Mouse (Mus musculus) 416B (cell line): ENCODE measurements around the gene Scrg1.
"Not testable (repeated sequence)": the region's sequence is repeated elsewhere in the genome, so short reads cannot be mapped to it uniquely, and the experiment has no call there.

ENCODE experiments used
- DNase-seq: peaks from one replicate; pipeline ENCODE4 v3.0.0; 2011; ENCODE audit warnings: low read depth

Gene Scrg1

DNA sequence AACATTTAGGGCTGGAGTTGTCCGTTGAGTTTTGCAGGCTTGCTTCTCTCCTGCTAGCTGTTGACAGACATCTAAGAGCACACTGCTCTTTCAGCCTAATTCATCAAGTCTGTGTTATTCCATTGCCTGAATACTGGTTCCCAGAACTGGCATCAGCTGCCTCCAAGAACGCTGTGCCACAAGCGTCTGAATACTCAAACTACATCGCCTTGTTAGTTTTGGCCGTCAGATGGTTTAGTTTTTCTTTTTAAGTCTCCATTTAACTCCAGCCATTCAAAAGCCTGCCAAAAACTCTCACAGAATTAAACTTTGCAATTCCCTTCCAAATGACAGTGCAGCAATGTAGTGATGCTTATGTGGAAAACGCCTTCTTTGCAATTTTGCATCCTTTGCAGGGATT, 1.4 kb downstream of the Scrg1 start:
- DNase-seq: no peak

- no peak for DNase-seq
Observed at GRCm38 (mm10) chr8:57457942-57458341, 2.2 kb downstream of the Scrg1 start.

DNA sequence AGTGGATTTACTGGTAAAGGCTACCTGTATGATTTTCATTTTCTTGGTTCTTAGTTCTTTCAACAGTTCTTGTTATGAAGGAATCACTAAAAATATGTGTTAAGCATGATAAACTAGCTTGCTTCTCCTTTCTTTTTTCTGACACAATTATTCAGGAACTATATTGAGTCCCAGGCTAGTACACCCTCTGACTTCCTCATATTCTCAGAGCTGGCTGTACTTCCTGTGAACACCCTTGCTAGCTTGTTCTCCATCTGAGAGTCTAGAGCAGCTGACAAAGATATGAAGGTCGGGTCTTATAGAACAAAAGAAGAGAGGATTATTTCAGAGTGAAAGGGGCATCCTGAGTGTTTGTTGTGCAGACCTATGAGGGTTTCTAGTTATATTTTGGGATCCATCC, 7.1 kb downstream of the Scrg1 start:
- DNase-seq: peak; percentile 39

- DNase-seq: no peak
Observed at GRCm38 (mm10) chr8:57463757-57464156, 8.0 kb downstream of the Scrg1 start.

DNA sequence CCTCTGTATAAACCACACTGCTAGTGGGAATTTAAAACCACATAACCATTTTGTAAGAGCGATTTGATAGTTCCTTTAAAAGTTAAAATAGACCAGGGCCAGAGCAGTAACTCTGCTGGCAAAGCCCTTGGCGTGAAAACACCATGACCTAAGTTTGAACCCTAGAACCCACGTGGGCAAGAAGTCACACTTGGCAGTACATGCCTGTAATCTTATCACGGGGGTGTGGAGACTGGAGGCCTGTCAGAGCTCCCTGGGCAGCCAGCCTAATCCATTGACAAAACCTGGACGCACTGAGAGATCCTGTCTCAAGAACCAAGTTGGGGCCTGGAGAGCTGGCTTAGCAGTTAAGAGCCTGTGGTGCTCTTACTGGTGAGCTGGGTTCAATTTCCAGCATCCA, 12.9 kb downstream of the Scrg1 start:
- no peak for DNase-seq

DNA sequence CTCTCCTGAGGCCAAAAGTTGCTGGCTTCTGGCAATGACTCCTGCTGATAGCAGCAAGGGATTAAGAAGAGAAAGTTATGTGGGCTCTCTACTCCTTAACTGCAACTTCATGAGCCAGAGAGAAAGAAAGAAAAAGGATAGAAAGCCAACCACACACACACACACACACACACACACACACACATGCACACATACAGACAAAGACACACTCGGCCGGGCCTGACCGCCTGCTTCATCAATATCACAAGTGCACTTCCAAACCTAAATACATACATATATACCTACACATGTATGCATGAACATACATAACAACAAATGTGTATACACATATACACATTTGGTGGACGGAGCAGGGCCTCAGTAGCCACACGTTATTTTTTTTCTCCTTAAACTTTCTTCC, 15.1 kb downstream of the Scrg1 start:
- no peak for DNase-seq

DNA sequence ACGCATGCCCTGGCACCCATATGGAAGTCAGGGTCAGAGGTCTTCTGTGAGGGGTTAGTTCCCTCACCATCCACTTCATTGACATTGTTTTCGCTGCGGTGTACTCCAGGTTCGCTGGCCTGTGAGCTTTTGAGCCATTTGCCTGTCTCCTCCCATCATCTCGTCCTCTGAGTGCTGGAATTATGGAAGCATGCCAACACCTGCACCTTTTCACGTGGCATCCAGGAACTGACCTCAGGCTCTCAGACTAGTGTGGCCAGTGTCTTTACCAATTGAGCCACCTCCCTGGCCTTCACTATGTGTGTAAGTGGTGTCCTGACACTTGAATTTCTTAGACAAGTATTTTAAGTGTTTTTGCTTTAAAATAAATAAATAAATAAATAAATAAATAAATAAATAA, 18.0 kb downstream of the Scrg1 start:
- no peak for DNase-seq

- DNase-seq: peak; percentile 53
Observed at GRCm38 (mm10) chr8:57478406-57478805, 22.7 kb downstream of the Scrg1 start.

GRCm38 (mm10) chr8:57479700-57480099, 24.0 kb downstream of the Scrg1 start:
- peak; percentile 49 for DNase-seq

DNA sequence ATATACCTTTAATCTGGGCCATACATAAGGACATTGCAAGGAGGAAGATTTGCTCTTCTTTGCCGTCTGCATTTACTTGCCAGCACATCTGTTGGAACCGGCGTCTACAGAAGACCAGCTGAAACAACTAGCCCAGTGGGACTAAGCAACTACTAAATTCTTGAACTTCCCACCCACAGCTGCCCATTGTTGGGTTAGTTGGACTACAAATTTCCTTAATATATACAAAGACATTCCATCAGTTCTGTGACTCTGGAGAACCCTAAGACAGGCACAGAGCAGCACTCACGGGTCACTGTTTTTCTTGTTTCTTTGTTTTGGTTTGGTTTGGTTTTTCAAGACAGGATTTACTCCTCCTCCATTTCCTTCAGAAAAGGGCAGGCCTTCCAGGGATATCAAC, 24.9 kb downstream of the Scrg1 start:
- DNase-seq: no peak

DNA sequence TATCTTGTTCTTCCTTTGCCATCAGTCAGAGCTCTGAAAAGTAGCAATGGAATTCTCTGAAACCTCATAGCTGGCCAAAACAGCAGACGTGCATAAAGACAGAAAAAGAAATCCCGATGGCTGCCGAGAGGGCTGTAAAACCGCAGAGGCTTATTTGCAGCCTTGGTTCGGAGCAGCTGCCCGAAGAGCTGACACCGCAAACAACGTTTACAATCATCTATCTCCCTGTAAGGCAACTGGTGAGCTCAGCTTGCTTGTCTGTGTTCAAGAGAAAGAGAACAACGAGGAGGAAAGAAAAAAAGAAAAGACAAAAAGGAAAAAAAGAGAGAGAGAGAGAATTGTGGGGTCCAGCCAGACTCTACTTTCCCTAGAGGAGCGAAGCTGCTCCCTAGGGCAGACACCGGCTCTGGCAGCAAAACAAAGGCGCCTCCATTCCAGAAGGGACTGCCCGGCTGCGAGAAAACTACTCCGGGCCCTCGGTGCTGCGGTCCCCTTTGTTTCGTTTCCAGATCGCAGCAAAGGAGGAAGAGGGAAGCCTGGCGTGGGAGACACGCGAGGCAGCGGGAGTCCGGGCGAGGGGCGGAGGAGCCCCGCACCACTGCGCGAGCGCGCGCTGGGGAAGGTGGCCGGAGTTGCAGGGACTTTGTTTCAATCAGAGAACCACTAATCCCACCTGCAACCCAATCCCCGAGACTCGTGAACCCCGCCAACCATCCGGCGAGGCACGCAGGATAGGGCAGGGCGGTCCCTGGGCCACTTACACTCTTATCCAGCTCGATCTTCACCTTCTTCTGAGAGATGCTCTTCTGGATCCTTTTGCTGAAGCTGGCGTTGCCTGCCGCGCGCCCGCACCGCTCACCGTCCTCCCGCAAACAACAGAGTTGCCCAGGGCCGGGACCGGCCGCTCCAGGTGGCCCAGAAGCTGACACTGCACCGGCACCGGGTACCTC, 31.0 kb downstream of the Scrg1 start:
- DNase-seq: peak; percentile 59

- peak; percentile 99 for DNase-seq
Observed at GRCm38 (mm10) chr8:57487441-57488155, 31.9 kb downstream of the Scrg1 start, which contains the start of gene Sap30. TSS of gene Sap30 (minus strand) at chr8:57487860.

GRCm38 (mm10) chr8:57488312-57488765, 32.6 kb downstream of the Scrg1 start:
- DNase-seq: peak; percentile 90

GRCm38 (mm10) chr8:57489366-57489765, 33.6 kb downstream of the Scrg1 start:
- no peak for DNase-seq

- DNase-seq: no peak
Observed at GRCm38 (mm10) chr8:57489896-57490295, 34.2 kb downstream of the Scrg1 start.

GRCm38 (mm10) chr8:57491873-57492272, 36.1 kb downstream of the Scrg1 start:
- no peak for DNase-seq

DNA sequence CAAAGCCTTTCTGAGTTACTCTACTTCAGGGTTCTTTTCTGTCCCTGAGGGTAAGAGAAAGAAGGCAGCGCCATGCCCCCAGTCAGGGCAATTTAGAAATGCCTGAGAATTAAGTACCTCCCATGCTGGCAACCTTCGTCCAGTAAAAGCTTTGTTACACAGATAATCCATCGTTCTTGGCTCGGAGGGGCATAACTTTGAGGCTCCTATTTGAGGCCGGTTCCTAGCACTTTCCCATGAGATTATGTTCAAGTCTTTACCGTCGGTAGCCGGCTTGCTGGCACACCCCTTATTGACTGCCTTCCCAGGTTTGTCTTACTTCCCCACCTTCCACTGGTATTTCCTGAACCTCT, 42.7 kb downstream of the Scrg1 start:
- DNase-seq: no peak

- no peak for DNase-seq
Observed at GRCm38 (mm10) chr8:57498847-57499511, 43.3 kb downstream of the Scrg1 start.

GRCm38 (mm10) chr8:57503641-57504040, 47.9 kb downstream of the Scrg1 start:
- DNase-seq: peak; percentile 72

DNA sequence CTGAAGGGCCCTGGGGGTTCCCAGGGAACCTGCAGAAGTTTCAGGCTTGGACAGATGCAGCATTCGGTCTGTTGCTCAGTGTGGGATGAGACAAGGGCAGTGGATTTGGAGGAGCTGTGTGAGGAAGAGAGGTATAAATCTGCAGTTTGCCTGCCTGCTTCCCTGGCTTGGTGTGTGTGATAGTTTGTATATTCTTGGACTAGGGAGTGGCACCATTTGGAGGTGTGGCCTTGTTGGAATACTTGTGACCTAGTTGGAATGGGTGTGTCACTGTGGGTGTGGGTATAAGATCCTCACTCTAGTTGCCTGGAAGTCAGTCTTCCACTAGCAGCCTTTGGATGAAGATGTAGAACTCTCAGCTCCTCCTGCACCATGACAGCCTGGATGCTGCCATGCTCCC, 49.8 kb downstream of the Scrg1 start:
- not testable (repeated sequence) for DNase-seq

- no peak for DNase-seq
Observed at GRCm38 (mm10) chr8:57507556-57508063, 51.9 kb downstream of the Scrg1 start.

DNA sequence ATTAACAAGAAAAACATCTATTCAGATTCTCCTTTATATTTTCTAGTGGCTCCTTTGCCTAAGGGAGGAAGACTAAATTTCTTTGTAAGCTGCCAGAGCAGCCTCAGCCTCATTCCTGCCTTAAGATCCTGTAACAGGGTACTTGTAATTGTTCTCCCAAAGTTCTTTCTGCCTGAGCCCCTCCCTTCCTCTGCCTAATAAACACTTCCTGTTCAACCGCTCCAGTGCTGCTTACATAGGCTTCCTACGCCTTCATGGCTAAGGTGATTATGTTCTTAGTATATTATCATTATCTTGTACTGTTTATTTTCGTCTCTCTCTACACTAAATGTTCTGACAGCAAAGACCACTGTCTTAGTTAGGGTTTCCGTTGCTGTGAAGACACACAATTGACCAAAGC, 52.9 kb downstream of the Scrg1 start:
- no peak for DNase-seq
